13 mouse cellular contexts compared by ENCODE assay signal in the genomic region with DNA sequence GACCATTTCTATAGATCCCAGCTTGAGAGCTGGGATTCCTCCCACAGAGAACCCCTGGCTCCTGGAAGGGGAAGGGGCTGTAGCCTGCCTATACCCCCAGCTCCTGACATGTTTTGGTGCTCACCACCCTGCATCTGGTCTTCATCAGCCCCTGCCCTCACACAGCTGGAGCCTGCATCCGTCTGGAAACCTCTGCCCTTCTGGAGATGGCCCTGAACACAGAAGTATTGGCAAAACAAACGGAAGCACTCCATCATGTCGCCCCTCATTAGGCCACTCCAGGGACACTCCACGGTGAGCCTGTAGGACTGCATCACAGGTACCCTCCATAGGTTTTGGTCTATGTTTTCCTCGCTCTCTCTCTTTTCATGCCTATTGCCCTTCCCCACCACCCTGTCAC.
"Had no signal": no experiment of that assay in that cellular context is flagged by ENCODE, and none has a peak within 500 bp of the region (broad histone marks: within the 10 kb centered on the region; RNA-seq: fewer than 3 reads in every experiment).

No protein-coding gene starts in this region.

- DNase-seq: kidney, adult 18-20 months; kidney, adult 9 months; kidney, postnatal 14 days; kidney, postnatal 4 days; left cerebral cortex, postnatal 4 days; lung, adult 18-20 months; lung, postnatal 14 days; lung, postnatal 4 days; right cerebral cortex, adult 18-20 months; right cerebral cortex, postnatal 14 days; right cerebral cortex, postnatal 4 days; thymus, adult 2 months; thymus, postnatal 25 days had no signal
